Mouse (Mus musculus) heart, postnatal 0 days (tissue): Measurements from ENCODE around the gene Cnpy1. TPM values are rescaled to one million over a fixed set of nuclear protein-coding genes. Genes with fewer than 3 reads are reported as not detected.

ENCODE experiments used
- ATAC-seq: fragments of 200-750 bp; cut with Nextera tagmentation; 2 replicates; pipeline ENCODE4 v1.8.0; 2017; ENCODE audit warnings: low read depth, moderate number of reproducible peaks, moderate library complexity; ENCODE audit not compliant: insufficient read depth
- DNase-seq: peaks from one replicate; pipeline ENCODE4 v3.0.0-alpha.2; 2016; ENCODE audit warnings: low spot score
- H3K27ac ChIP-seq: fragments of 300-500 bp; sonication (generic); 2 replicates; pipeline ENCODE4 v1.5.1; 2014; ENCODE audit warnings: low read depth, mild to moderate bottlenecking
- H3K27me3 ChIP-seq: fragments of 300-500 bp; sonication (generic); 2 replicates; pipeline ENCODE4 v1.6.1; 2014; ENCODE audit warnings: low read length, mixed read lengths; ENCODE audit not compliant: control insufficient read depth, insufficient read depth
- H3K36me3 ChIP-seq: fragments of 300-500 bp; sonication (generic); replicated peaks from 2 replicates; pipeline ENCODE4 v1.6.1; 2014; ENCODE audit warnings: low read length, mixed read lengths; ENCODE audit not compliant: control insufficient read depth, insufficient read depth
- H3K4me1 ChIP-seq: fragments of 300-500 bp; sonication (generic); 2 replicates; pipeline ENCODE4 v1.6.1; 2014; ENCODE audit warnings: antibody characterized with exemption; ENCODE audit not compliant: control insufficient read depth, insufficient read depth
- H3K4me2 ChIP-seq: fragments of 300-500 bp; sonication (generic); 2 replicates; pipeline ENCODE4 v1.6.1; 2014; ENCODE audit warnings: low read depth, mild to moderate bottlenecking, low read length, moderate library complexity
- H3K4me3 ChIP-seq: fragments of 300-500 bp; sonication (generic); 2 replicates; pipeline ENCODE4 v1.5.1; 2014; ENCODE audit warnings: low read depth, low read length
- H3K9ac ChIP-seq: fragments of 300-500 bp; sonication (generic); replicated peaks from 2 replicates; pipeline ENCODE4 v1.6.1; 2014; ENCODE audit warnings: low read depth, low read length, mixed read lengths
- H3K9me3 ChIP-seq: fragments of 300-500 bp; sonication (generic); replicated peaks from 2 replicates; pipeline ENCODE4 v1.6.1; 2016; ENCODE audit warnings: low read length; ENCODE audit not compliant: control insufficient read depth
- CTCF ChIP-seq: IDR thresholded peaks from 2 replicates; pipeline ENCODE4 v1.5.1; 2016; ENCODE audit warnings: antibody characterized with exemption, control low read depth, low read depth
- EP300 ChIP-seq: IDR thresholded peaks from 2 replicates; pipeline ENCODE4 v1.6.1; 2016; ENCODE audit warnings: antibody characterized with exemption, low read depth
- WGBS: fragments of 180-500 bp; shearing (Covaris S2); extraction: QIAGEN DNeasy Blood & Tissue Kit; methylation state at CpG from one replicate; pipeline ENCODE4 v1.1.7; 2014; 5-methylcytosine and 5-hydroxymethylcytosine counted together
- polyA plus RNA-seq: library from polyadenylated mRNA; unstranded; fragments of >200 nt; fragmentation: Nextera tagmentation; extraction: Ambion mirVana; gene quantifications from 2 replicates; pipeline ENCODE4 v1.2.1, GENCODE M21; 2015
- total RNA-seq: library from RNA; depleted of rRNA; stranded (reverse); fragments of >200 nt; gene quantifications from 2 replicates; pipeline ENCODE4 v1.2.3, GENCODE M21; 2014; ENCODE audit warnings: low replicate concordance

The Cnpy1 gene
- total and polyA plus RNA-seq, 2 experiments from 2014 or later = not detected

DNA sequence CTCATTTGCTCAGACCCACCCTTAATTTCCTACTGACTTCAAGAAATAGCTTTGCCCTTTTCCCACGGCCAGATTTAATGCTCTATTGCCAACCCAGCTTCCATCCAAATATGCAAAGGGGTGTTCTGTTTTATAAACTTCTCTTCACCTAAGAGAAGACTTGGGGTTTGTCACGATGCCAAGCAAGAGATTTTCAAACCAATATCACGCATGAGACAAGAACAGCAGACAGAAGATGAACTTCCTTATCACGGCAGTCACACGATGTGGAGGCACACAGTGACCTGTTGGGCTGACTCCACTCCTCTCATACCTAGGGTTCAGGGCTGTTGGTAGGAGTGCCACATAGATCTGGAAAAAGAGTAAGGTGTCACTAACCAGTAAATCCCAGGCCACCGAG is 42.5 kb downstream of the Cnpy1 start:
- TF ChIP-seq CTCF (no peak), EP300 (no peak)
- H3K36me3 ChIP-seq = no peaks in the 10 kb centered on the region
- H3K9ac ChIP-seq = no peak overlapping the region
- H3K4me2 ChIP-seq = no peak overlapping the region
- 56% methylated on average over 6 of the region's 6 CpGs for WGBS
- ATAC-seq = no peak
- no peak overlapping the region for H3K27ac ChIP-seq
- no peaks in the 10 kb centered on the region for H3K9me3 ChIP-seq
- no peaks in the 10 kb centered on the region for H3K4me1 ChIP-seq
- DNase-seq = no peak
- peaks cover 43% of the 10 kb centered on the region for H3K27me3 ChIP-seq
- no peak overlapping the region for H3K4me3 ChIP-seq

DNA sequence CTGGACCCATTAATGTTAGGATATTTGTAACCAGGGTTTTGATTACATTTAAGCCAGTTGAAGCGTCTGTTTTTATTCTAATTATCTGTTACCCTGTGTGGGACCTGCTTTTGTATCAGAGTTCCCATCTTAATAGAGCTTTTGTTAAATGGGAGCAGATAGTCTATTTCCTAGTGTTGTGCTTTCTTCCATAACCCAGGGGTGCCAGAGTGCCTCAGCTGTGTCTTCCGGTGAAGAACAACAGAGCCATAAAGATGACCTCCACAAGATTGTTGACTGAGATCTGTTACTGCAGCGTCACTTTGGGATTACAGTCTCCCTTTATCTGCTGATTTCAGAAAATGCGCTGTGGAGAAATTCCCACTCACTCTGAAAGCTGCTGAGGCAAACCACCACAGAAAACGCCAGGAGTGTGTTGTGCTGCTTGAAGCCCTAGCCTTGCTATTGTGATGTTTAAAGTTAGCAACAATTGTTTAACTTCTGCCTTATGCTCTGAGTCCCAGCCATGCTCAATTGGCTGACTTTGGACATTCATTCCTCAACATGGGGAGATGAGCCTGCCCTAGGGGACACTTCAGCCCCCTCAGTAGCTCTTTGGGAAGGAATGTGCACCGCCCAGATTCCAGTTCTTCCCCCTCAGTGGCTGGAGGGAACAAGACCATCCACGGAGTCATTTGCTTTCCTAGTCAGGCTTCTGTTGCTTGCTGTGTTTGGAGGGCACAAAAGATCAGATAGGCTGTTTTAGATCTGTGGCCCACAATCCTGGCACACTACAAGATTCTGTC is 46.3 kb downstream of the Cnpy1 start:
- DNase-seq (no peak), ATAC-seq (no peak)
- 46% methylated on average over 7 of the region's 7 CpGs for WGBS
- Histone ChIP-seq H3K27me3 (peaks cover 23% of the 10 kb centered on the region; the same call in 1 of the 2 replicates), H3K36me3 (no peaks in the 10 kb centered on the region), H3K4me2 (no peak overlapping the region), H3K4me3 (no peak overlapping the region), H3K9ac (no peak overlapping the region), H3K9me3 (no peaks in the 10 kb centered on the region), H3K4me1 (no peaks in the 10 kb centered on the region), H3K27ac (no peak overlapping the region)
- TF ChIP-seq EP300 (no peak), CTCF (no peak)

GRCm38 (mm10) chr5:28195473-28195872 is 50.1 kb downstream of the Cnpy1 start:
- H3K4me3 ChIP-seq = no peak overlapping the region
- H3K4me1 ChIP-seq = no peaks in the 10 kb centered on the region
- ATAC-seq = no peak
- no peak overlapping the region for H3K27ac ChIP-seq
- peaks cover 22% of the 10 kb centered on the region; the same call in 1 of the 2 replicates for H3K27me3 ChIP-seq
- H3K4me2 ChIP-seq = no peak overlapping the region
- no peak for TF ChIP-seq EP300
- TF ChIP-seq CTCF = no peak
- no peak for DNase-seq
- H3K9ac ChIP-seq = no peak overlapping the region
- H3K36me3 ChIP-seq = no peaks in the 10 kb centered on the region
- H3K9me3 ChIP-seq = no peaks in the 10 kb centered on the region
- 51% methylated on average over 2 of the region's 2 CpGs for WGBS

GRCm38 (mm10) chr5:28192099-28192454 is 53.5 kb downstream of the Cnpy1 start:
- H3K9ac ChIP-seq = no peak overlapping the region
- H3K9me3 ChIP-seq = no peaks in the 10 kb centered on the region
- no peaks in the 10 kb centered on the region for H3K4me1 ChIP-seq
- DNase-seq (no peak), ATAC-seq (no peak)
- H3K27me3 ChIP-seq = 0 out of 2 replicates have a peak, but pooled peaks cover 20% of the 10 kb centered on the region
- no peak overlapping the region for H3K27ac ChIP-seq
- H3K4me2 ChIP-seq = no peak overlapping the region
- no peaks in the 10 kb centered on the region for H3K36me3 ChIP-seq
- TF ChIP-seq CTCF (no peak), EP300 (no peak)
- 45% methylated on average over 4 of the region's 4 CpGs for WGBS
- no peak overlapping the region for H3K4me3 ChIP-seq

- Histone ChIP-seq H3K4me2 (no peak overlapping the region), H3K36me3 (no peaks in the 10 kb centered on the region), H3K4me3 (no peak overlapping the region), H3K27ac (no peak overlapping the region), H3K27me3 (0 out of 2 replicates have a peak, but pooled peaks cover 19% of the 10 kb centered on the region), H3K9me3 (no peaks in the 10 kb centered on the region), H3K4me1 (no peaks in the 10 kb centered on the region), H3K9ac (no peak overlapping the region)
- DNase-seq = no peak
- no peak for ATAC-seq
- WGBS = 38% methylated on average over 3 of the region's 3 CpGs
- TF ChIP-seq EP300 (no peak), CTCF (no peak)
These were observed 54.2 kb downstream of the Cnpy1 start for GRCm38 (mm10) chr5:28191201-28192098.
